Mouse (Mus musculus) kidney, embryonic 14.5 days (tissue): ENCODE measurements around the gene Chga. TPM values are rescaled to one million over a fixed set of nuclear protein-coding genes. Genes with fewer than 3 reads are reported as not detected.

Experiments used
- ATAC-seq: fragments of 200-750 bp; cut with Nextera tagmentation; 2 replicates; pipeline ENCODE4 v1.8.0; 2017; ENCODE audit warnings: moderate number of reproducible peaks, mild to moderate bottlenecking, moderate TSS enrichment, moderate library complexity; ENCODE audit not compliant: low FRiP score, low TSS enrichment
- H3K27ac ChIP-seq: fragments of 300-500 bp; sonication (generic); 2 replicates; pipeline ENCODE4 v1.5.1; 2014; ENCODE audit warnings: low read depth, mild to moderate bottlenecking, low read length, moderate library complexity, mixed read lengths
- H3K27me3 ChIP-seq: fragments of 300-500 bp; sonication (generic); 2 replicates; pipeline ENCODE4 v1.6.1; 2014; ENCODE audit warnings: mild to moderate bottlenecking, low read length; ENCODE audit not compliant: control insufficient read depth, insufficient read depth
- H3K36me3 ChIP-seq: fragments of 300-500 bp; sonication (generic); 2 replicates; pipeline ENCODE4 v1.6.1; 2014; ENCODE audit warnings: low read length, mixed read lengths; ENCODE audit not compliant: control insufficient read depth, insufficient read depth
- H3K4me1 ChIP-seq: fragments of 300-500 bp; sonication (generic); 2 replicates; pipeline ENCODE4 v1.6.1; 2014; ENCODE audit warnings: low read length, mixed read lengths; ENCODE audit not compliant: control insufficient read depth, insufficient read depth
- H3K4me2 ChIP-seq: fragments of 300-500 bp; sonication (generic); replicated peaks from 2 replicates; pipeline ENCODE4 v1.6.1; 2014; ENCODE audit warnings: low read depth, mild to moderate bottlenecking, low read length
- H3K4me3 ChIP-seq: fragments of 300-500 bp; sonication (generic); 2 replicates; pipeline ENCODE4 v1.5.1; 2014; ENCODE audit warnings: mild to moderate bottlenecking, low read length
- H3K9ac ChIP-seq: fragments of 300-500 bp; sonication (generic); 2 replicates; pipeline ENCODE4 v1.6.1; 2014; ENCODE audit warnings: low read depth, mild to moderate bottlenecking, low read length, moderate library complexity
- H3K9me3 ChIP-seq: fragments of 300-500 bp; sonication (generic); 2 replicates; pipeline ENCODE4 v1.6.1; 2016; ENCODE audit warnings: low read length; ENCODE audit not compliant: control insufficient read depth
- WGBS: fragments of 180-500 bp; shearing (Covaris S2); extraction: QIAGEN DNeasy Blood & Tissue Kit; methylation state at CpG from one replicate; pipeline ENCODE4 v1.1.7; 2014; 5-methylcytosine and 5-hydroxymethylcytosine counted together
- polyA plus RNA-seq: library from polyadenylated mRNA; unstranded; fragments of >200 nt; fragmentation: Nextera tagmentation; extraction: Ambion mirVana; gene quantifications from 2 replicates; pipeline ENCODE4 v1.2.1, GENCODE M21; 2014

Gene Chga
- polyA plus RNA-seq, 1 experiment from 2014 or later, result 0.73 TPM

DNA sequence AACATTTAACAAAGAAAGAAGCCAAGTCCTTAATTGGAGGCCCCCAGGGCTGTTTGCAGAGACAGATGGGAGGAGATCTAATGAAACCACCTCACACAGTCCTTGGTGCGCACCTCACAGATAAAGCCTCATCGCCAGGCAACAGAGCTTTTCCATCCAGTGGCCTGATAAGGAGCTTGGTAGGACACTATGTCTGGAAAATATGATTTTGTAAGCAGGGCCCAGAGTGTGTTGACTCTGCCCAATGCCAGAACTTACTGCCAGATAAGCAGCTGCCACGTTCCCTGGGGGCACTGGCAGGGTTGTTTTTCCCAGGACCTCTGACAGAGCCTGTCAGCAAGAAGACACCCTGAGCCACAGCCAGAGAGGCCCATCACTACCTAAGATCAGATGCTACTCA is 3.6 kb upstream of the Chga start:
- Histone ChIP-seq H3K4me3 (no peak overlapping the region), H3K27ac (no peak overlapping the region), H3K9ac (no peak overlapping the region), H3K4me2 (no peak overlapping the region), H3K4me1 (0 out of 2 replicates have a peak, but pooled peaks cover 3% of the 10 kb centered on the region), H3K9me3 (no peaks in the 10 kb centered on the region), H3K27me3 (peaks cover 19% of the 10 kb centered on the region), H3K36me3 (no peaks in the 10 kb centered on the region)
- WGBS, result 87% methylated on average over 3 of the region's 3 CpGs
- ATAC-seq, result no peak

DNA sequence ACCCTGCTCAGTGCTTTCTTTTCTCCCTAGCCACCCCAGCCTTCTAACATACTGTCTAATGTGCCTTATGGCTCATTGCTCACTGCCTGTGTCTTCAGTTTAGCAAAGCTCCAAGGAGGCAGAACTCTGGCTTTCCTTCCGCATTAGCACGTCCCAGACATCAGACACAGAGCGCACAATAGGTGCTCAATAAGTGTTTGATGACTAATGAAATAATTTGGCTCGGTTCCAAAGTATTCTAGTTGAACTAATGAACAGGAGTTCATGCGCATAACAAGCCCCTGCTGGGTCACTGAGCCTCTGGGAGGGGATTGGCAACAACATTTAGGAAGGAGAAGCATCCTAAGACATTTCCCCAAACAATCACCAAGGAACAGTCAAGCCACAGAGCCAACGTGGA is 2.8 kb upstream of the Chga start:
- peaks cover 19% of the 10 kb centered on the region for H3K27me3 ChIP-seq
- no peak overlapping the region for H3K9ac ChIP-seq
- no peak overlapping the region for H3K4me2 ChIP-seq
- no peak overlapping the region for H3K27ac ChIP-seq
- no peak for ATAC-seq
- 0 out of 2 replicates have a peak, but pooled peaks cover 3% of the 10 kb centered on the region for H3K4me1 ChIP-seq
- 73% methylated on average over 6 of the region's 6 CpGs for WGBS
- no peak overlapping the region for H3K4me3 ChIP-seq
- no peaks in the 10 kb centered on the region for H3K9me3 ChIP-seq
- H3K36me3 ChIP-seq, result no peaks in the 10 kb centered on the region

DNA sequence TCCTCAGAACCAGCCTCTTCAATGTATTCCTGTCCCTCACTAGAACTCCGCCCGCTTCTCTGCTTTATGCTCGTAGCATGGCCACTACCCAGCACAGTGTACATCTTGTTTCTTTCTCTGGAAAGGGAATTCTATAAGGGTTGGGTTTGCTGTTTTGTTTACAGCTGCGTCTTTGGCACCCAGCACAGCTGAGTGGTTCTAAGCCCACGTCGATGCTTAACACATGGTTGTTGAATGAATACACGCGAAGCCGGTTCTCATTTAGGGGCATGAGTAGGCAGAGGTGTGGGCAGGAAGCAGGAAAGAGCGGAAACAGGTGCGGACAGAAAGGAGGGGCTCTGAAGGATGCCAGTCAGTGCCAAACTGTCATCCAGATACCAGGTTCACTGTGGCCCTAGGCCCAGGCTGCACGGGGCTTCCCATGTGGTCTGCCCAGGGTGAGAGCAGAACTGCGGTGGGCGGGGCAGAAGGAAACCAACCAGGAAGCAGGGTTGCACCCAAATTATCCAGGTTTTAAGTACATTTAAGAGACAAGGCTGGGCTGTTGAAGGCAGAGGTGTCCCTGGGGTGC is 979 bp upstream of the Chga start:
- H3K9ac ChIP-seq, result no peak overlapping the region
- 0 out of 2 replicates have a peak, but pooled peaks cover 3% of the 10 kb centered on the region for H3K4me1 ChIP-seq
- no peaks in the 10 kb centered on the region for H3K9me3 ChIP-seq
- no peak overlapping the region for H3K4me3 ChIP-seq
- H3K27me3 ChIP-seq, result peaks cover 19% of the 10 kb centered on the region
- H3K27ac ChIP-seq, result no peak overlapping the region
- H3K4me2 ChIP-seq, result no peak overlapping the region
- H3K36me3 ChIP-seq, result no peaks in the 10 kb centered on the region
- WGBS, result 77% methylated on average over 14 of the region's 14 CpGs
- no peak for ATAC-seq

DNA sequence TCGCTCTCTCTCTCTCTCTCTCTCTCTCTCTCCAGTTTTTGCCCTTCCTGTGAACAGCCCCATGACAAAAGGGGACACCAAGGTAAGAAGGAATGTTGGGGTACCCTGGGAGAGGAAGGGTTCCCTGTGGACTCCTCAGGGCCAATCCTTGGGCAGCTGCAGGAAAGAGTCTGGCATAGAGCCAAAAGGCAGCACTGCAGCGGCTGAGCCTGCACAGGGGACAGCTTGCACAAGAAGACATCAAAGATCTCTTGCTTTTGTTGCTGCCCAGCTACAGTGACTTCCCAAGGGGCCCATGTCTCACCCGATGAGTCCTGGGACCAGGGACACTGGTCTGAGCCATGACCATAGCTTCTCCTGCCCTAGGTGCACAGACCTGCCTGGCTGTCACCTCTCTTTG is 1.1 kb downstream of the Chga start:
- 67% methylated on average over 3 of the region's 3 CpGs for WGBS
- no peak for ATAC-seq
- peaks cover 19% of the 10 kb centered on the region for H3K27me3 ChIP-seq

DNA sequence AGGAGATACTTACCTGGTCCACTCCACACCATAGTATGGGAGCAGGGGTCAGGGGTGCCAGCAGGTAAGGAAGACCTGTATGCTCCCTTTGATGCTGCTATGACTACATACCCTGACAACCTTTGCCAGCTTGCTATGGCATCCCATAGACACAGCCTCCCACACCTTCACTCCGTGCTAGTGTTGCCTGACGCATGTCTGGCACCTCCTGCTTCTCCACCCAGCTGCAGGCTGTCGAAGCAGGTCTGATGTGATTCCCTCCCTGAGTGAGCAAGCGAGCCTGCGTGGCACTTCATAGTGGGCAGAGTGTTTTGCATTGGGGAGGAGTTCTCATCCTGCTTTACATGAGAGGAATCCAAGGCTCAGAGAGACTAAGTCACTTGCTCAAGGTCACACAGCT is 2.6 kb downstream of the Chga start:
- H3K4me1 ChIP-seq, result 0 out of 2 replicates have a peak, but pooled peaks cover 3% of the 10 kb centered on the region
- 82% methylated on average over 5 of the region's 5 CpGs for WGBS
- no peak overlapping the region for H3K9ac ChIP-seq
- no peak overlapping the region for H3K4me2 ChIP-seq
- H3K9me3 ChIP-seq, result no peaks in the 10 kb centered on the region
- no peak overlapping the region for H3K27ac ChIP-seq
- H3K4me3 ChIP-seq, result no peak overlapping the region
- no peaks in the 10 kb centered on the region for H3K36me3 ChIP-seq
- no peak for ATAC-seq
- peaks cover 19% of the 10 kb centered on the region for H3K27me3 ChIP-seq

More for the DNA sequence above, 1.1 kb downstream of the Chga start:
- Histone ChIP-seq H3K4me3 (no peak overlapping the region), H3K4me2 (no peak overlapping the region), H3K9ac (no peak overlapping the region), H3K9me3 (no peaks in the 10 kb centered on the region), H3K36me3 (no peaks in the 10 kb centered on the region), H3K27ac (no peak overlapping the region), H3K4me1 (0 out of 2 replicates have a peak, but pooled peaks cover 3% of the 10 kb centered on the region)

DNA sequence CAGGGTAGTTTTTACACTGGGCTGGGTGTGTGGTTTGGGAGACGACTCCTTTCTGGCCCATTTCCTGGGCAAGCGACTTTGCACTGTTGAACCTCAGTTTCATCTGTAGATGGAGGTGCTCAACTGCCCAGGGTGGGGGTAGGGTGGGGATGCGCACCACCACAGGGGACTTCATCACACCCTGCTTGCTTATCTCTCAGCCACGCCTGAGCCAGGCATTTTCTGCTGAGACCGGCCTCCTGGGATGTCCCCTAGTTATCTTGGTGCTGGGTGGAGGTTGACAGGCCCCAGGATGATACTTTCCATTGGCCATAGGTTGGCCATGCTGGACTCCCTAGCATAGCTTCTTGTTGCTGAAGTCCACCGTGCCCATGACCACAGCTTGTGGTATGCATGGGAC is 10.3 kb downstream of the Chga start:
- H3K36me3 ChIP-seq, result peaks cover 2% of the 10 kb centered on the region; the same call in 1 of the 2 replicates
- H3K4me1 ChIP-seq, result no peaks in the 10 kb centered on the region
- WGBS, result 73% methylated on average over 6 of the region's 6 CpGs
- no peak overlapping the region for H3K4me3 ChIP-seq
- no peaks in the 10 kb centered on the region for H3K27me3 ChIP-seq
- H3K4me2 ChIP-seq, result no peak overlapping the region
- H3K9ac ChIP-seq, result no peak overlapping the region
- H3K27ac ChIP-seq, result no peak overlapping the region
- ATAC-seq, result no peak
- H3K9me3 ChIP-seq, result no peaks in the 10 kb centered on the region

DNA sequence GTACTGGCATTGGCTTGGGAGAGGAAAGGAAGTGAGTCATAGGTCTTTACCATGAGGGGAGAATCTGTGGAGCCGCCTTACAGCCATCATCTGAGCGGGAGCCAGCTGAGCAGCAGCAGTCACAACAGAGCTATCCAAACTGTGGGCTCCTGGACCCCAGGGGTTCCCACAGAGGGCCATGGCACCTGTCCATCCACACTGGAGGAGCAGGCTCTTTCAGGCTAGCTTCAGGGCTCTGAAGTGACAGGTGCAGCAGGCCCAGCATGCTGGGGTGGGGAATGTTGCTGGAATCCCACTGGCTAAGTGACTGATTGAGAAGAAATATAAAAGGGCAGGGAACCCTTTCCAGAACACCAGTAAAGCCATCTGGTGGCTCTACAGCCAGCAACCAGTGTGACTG is 12.2 kb downstream of the Chga start:
- Histone ChIP-seq H3K4me1 (no peaks in the 10 kb centered on the region), H3K27ac (no peak overlapping the region), H3K27me3 (no peaks in the 10 kb centered on the region), H3K4me2 (no peak overlapping the region), H3K36me3 (peaks cover 4% of the 10 kb centered on the region; the same call in 1 of the 2 replicates), H3K4me3 (no peak overlapping the region), H3K9ac (no peak overlapping the region), H3K9me3 (no peaks in the 10 kb centered on the region)
- 77% methylated on average over 2 of the region's 2 CpGs for WGBS
- no peak for ATAC-seq

DNA sequence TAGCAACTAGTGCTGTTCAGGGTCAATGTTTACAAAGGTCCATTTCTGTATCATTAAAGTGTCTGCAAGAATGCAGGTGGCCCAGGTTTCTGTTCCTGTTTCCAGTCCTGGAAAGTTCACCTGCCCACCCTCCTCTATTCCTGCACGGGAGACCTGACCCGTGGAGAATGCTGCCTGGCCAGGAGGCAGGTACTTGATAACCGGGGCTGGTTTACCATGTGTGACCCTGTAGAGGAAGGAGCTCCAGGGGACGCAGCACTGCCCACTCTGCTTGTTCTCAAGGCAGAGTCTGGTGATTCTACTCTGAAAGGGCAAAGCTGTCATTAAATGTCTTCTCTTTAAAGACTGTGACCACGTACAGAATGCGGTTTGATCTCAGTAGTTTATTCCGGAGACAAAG is 13.4 kb downstream of the Chga start:
- Histone ChIP-seq H3K9me3 (no peaks in the 10 kb centered on the region), H3K4me3 (no peak overlapping the region), H3K4me1 (no peaks in the 10 kb centered on the region)

DNA sequence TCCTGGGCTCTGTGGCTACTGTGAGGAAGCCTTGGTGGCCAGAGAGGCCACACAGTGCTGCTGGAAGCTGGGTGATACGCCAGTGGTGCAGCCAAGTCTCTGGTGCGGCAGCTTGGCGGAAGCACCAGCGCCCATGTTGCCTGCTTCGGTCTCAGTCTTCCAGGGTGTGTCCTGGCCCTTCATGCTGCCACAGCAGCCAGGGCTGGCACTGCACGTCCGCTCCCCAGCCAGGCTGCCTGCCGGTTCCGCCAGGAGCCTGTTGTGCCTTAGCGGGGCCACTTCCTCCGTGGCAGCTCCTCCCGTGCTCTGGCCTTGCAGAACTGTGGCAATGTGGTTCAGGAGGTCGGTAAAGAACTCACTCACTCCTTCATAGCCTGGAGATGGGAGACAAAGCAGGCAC is 15.3 kb downstream of the Chga start:
- H3K36me3 ChIP-seq, result peaks cover 14% of the 10 kb centered on the region
- 90% methylated on average over 13 of the region's 13 CpGs for WGBS
- no peak for ATAC-seq

More for the DNA sequence above, 13.4 kb downstream of the Chga start:
- no peak overlapping the region for H3K27ac ChIP-seq
- 62% methylated on average over 7 of the region's 7 CpGs for WGBS
- no peaks in the 10 kb centered on the region for H3K27me3 ChIP-seq
- H3K36me3 ChIP-seq, result peaks cover 8% of the 10 kb centered on the region
- H3K9ac ChIP-seq, result no peak overlapping the region
- H3K4me2 ChIP-seq, result no peak overlapping the region
- no peak for ATAC-seq

More for the DNA sequence above, 15.3 kb downstream of the Chga start:
- Histone ChIP-seq H3K9ac (no peak overlapping the region), H3K4me1 (no peaks in the 10 kb centered on the region), H3K4me2 (no peak overlapping the region), H3K27me3 (no peaks in the 10 kb centered on the region), H3K9me3 (no peaks in the 10 kb centered on the region), H3K27ac (no peak overlapping the region), H3K4me3 (no peak overlapping the region)
